Mouse (Mus musculus): ENCODE data around the gene Tas2r130.
"Not testable (repeated sequence)": the region's sequence is repeated elsewhere in the genome, so short reads cannot be mapped to it uniquely, and the experiment has no call there.

The Tas2r130 gene

GRCm38 (mm10) chr6:131630812-131631211 lies at the start of gene Tas2r130:
Gene Tas2r130 (minus strand): TSS chr6:131630912.
- DNase-seq (ENCODE audit: extremely low read depth, low read depth): no peak

- no peak for DNase-seq (ENCODE audit: extremely low read depth, low read depth)
These were observed 48.1 kb upstream of the Tas2r130 start, which contains the start of gene Tas2r106 for GRCm38 (mm10) chr6:131678786-131679185. Gene Tas2r106 (minus strand): TSS chr6:131678886.

GRCm38 (mm10) chr6:131660049-131660448 lies 29.3 kb upstream of the Tas2r130 start, which contains the start of gene Tas2r107:
Gene Tas2r107 (minus strand): TSS chr6:131660149.
- no peak for DNase-seq (ENCODE audit: extremely low read depth, low read depth)

GRCm38 (mm10) chr6:131609956-131610355 lies 20.8 kb downstream of the Tas2r130 start:
- not testable (repeated sequence) for DNase-seq (ENCODE audit: extremely low read depth, low read depth)

GRCm38 (mm10) chr6:131604821-131605220 lies 25.9 kb downstream of the Tas2r130 start:
- DNase-seq (ENCODE audit: extremely low read depth, low read depth): no peak
